Mouse (Mus musculus) olfactory bulb, adult 2 months (tissue): Measurements from ENCODE around the gene Rad51b. TPM values are rescaled to one million over a fixed set of nuclear protein-coding genes. Genes with fewer than 3 reads are reported as not detected.

Source experiments
- H3K27ac ChIP-seq: fragments of 200-500 bp; 2 replicates; pipeline ENCODE4 v1.5.1; 2012; ENCODE audit warnings: low read depth, low read length; ENCODE audit not compliant: insufficient read depth
- H3K4me1 ChIP-seq: fragments of 200-500 bp; 2 replicates; pipeline ENCODE4 v1.6.1; 2012; ENCODE audit warnings: low read length; ENCODE audit not compliant: control insufficient read depth, insufficient read depth
- H3K4me3 ChIP-seq: fragments of 200-500 bp; 2 replicates; pipeline ENCODE4 v1.5.1; 2012; ENCODE audit warnings: mild to moderate bottlenecking, low read depth, low read length, moderate library complexity; ENCODE audit not compliant: insufficient read depth
- CTCF ChIP-seq: fragments of 200-500 bp; IDR thresholded peaks from 2 replicates; pipeline ENCODE4 v1.5.1; 2012; ENCODE audit warnings: low read depth, mild to moderate bottlenecking, low read length, moderate library complexity; ENCODE audit not compliant: insufficient read depth
- POLR2A ChIP-seq: fragments of 200-500 bp; IDR thresholded peaks from 2 replicates; pipeline ENCODE4 v1.6.1; 2012; ENCODE audit warnings: mild to moderate bottlenecking, low read depth, low read length, moderate library complexity; ENCODE audit not compliant: insufficient read depth
- WGBS: fragments of 180-500 bp; shearing (Covaris S2); methylation state at CpG from one replicate; pipeline ENCODE4 v1.1.7; 2018; 5-methylcytosine and 5-hydroxymethylcytosine counted together
- polyA plus RNA-seq: library from polyadenylated mRNA; stranded (reverse); fragments of >200 nt; gene quantifications from 2 replicates; pipeline ENCODE4 v1.2.4, GENCODE M21; 2012; ENCODE audit warnings: low replicate concordance; ENCODE audit not compliant: missing spikeins, insufficient read depth, insufficient read length

Rad51b gene
- polyA plus RNA-seq, 1 experiment, result not detected

DNA sequence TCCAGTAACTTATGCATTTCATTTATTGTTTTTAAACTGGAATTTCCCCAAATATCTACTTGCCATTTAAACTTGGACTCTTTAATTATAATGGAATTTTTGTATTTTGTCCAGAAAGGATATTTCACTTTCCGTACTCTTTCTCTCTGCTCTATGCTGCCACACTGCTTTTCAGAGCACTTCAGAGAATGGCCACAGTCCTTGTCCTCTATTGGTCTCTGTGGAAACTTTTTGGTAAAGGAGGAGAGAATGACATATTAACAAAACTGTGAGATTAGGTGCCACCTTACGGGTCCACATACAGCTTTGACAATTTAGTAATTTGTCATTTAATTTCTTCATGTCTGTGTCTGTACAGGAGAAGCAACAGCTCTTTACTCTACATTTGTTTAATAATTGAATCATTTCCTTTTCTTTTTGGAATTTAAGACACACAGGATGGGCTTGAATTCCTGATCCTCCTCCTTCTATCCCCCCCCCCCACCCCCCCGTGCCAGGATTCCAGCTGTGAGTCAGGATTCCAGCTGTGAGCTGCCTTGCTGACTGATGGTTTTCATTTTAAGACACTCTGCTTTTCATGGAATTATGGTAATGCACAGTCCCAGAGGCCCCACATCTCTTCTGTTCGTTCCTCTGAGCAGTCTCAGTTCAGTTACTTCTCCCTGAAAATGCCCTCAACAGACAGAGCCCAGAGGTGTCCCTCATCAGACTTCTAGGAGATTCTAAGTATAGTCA, 112.2 kb downstream of the Rad51b start:
- Histone ChIP-seq H3K27ac (no peak overlapping the region), H3K4me3 (no peak overlapping the region), H3K4me1 (no peaks in the 10 kb centered on the region)
- WGBS, result 57% methylated on average over 4 of the region's 4 CpGs
- TF ChIP-seq POLR2A (no peak), CTCF (no peak)

DNA sequence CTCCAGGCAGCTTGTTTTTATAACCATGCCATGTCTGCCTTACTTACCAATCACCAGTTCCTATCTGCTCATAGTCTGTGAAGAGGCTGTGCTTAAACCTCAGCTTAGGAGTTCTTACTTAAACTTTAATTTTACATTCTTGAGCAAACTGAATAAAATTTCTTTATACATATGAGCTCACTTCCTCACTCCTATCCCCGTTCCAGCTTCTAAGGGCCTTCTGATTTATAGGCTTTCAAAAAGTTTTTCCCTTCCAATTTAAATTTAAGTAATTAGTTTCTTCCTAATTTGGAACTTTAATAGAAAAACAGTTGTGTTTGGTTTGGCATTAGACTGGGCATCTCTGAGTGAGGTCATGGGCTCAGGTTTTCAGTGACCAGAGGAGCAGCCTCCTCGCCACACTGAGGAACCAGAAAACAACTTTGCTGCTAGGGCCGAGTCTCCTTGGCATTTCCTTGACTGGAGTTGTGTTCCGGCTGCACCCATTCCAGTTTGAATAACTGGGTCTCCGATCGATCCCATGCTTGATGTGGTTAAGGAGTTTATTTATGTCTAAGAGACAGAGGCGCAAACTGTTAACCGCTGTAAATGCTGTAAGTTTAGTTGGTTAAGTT, 115.9 kb downstream of the Rad51b start:
- Histone ChIP-seq H3K4me1 (no peaks in the 10 kb centered on the region), H3K27ac (no peak overlapping the region), H3K4me3 (no peak overlapping the region)
- TF ChIP-seq CTCF (no peak), POLR2A (no peak)
- WGBS, result 86% methylated on average over 8 of the region's 8 CpGs

DNA sequence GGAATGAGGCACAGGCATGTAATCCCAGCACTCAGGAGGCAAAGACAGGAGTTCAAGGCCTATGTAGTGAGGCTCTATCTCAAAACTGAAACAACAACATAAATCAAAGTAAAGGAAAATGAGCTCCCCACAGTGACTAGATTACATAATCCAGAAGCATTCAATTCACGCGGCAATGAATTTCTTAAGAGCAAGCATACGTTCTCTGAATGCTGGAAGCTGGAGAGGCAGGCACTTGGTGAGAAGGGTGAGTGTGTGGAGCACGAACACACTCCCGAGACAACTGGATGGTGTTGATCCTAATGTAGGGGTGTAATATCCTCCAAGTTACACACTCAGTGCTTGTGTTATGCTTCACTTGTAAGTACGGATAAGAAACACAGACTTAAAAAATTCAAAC, 120.3 kb downstream of the Rad51b start:
- 86% methylated on average over 6 of the region's 6 CpGs for WGBS
- no peak overlapping the region for H3K27ac ChIP-seq
- TF ChIP-seq POLR2A, result no peak
- TF ChIP-seq CTCF, result no peak
- no peak overlapping the region for H3K4me3 ChIP-seq
- H3K4me1 ChIP-seq, result no peaks in the 10 kb centered on the region

DNA sequence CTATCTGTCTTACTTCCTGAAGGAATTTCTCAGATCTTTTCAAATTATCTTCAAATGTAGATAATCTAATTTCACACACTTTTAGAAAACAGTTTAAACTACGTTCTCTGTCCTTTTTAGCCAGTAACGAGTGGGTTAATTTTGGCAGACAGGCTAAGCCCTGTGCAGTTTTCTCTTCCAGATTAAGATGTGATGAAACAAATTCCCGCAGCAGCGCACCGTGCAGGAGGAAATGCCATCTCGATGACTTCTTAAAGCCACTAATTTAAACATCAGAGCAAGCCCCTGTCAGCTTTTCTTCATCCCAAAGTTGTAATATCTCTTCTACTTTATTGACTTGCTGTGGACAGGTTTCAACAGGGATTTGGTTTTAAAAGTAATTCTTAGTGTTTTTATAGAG, 123.5 kb downstream of the Rad51b start:
- no peak overlapping the region for H3K27ac ChIP-seq
- H3K4me3 ChIP-seq, result no peak overlapping the region
- WGBS, result 34% methylated on average over 6 of the region's 6 CpGs
- TF ChIP-seq POLR2A, result no peak
- no peak for TF ChIP-seq CTCF
- H3K4me1 ChIP-seq, result no peaks in the 10 kb centered on the region

DNA sequence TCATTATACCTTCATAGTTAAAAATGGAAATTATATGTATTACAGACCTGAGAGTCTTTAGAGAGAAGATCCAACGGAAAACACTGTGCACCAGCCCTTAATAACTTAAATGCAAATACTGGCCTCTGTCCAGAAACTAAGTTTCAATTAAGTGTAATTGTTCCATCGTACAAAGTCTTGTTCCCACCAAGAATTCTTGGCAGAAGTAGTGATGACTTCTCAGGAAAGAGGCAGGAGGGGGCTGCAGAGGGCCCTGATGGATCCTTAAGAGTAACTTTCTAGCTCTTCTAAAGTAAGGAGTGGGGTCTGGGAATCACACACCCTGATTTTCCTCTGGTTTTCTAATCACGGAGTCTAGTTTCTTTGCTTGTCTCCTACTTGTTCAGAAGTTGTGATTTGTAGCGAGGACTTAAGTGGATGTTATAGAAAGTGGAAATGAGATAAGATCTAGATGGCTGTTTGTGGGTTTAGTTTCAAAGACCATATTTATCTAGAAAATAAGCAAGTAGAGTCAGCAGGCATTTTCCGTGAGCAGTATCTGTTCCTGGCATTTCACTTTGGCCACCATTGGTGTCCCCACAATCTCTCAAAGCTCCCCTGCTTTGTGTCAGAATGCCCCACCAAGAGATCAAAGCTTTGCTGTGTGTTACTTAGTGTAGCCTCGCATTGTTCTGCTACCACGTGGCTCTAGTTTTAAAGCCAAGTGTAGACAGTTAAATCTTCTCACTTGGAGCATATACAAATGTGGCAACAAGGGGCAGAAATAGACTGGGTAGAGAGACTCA, 132.6 kb downstream of the Rad51b start:
- no peak for TF ChIP-seq CTCF
- TF ChIP-seq POLR2A, result no peak
- H3K4me3 ChIP-seq, result no peak overlapping the region
- no peak overlapping the region for H3K27ac ChIP-seq
- 55% methylated on average over 7 of the region's 7 CpGs for WGBS
- no peaks in the 10 kb centered on the region for H3K4me1 ChIP-seq

DNA sequence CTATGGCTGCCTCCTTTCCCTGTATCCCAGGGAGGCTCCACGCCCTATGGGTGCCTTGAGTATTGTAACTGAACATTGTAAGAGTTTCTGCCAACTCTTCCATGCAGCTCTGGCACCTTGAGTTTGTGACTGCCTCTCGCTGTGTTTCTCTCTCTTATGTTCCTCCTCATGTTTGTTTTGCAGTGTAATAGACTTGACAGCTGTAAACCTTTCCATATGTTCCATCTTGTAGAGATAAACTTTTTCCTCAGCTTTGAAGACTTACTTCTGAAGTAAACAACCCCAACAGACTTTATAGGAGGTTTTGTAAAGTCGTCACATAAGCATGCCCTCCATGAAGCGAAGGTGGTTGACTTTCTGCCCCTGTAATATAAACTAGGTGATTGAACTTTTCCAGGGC, 134.1 kb downstream of the Rad51b start:
- Histone ChIP-seq H3K4me1 (no peaks in the 10 kb centered on the region), H3K27ac (no peak overlapping the region), H3K4me3 (no peak overlapping the region)
- WGBS, result 96% methylated on average over 4 of the region's 4 CpGs
- TF ChIP-seq POLR2A (no peak), CTCF (no peak)

DNA sequence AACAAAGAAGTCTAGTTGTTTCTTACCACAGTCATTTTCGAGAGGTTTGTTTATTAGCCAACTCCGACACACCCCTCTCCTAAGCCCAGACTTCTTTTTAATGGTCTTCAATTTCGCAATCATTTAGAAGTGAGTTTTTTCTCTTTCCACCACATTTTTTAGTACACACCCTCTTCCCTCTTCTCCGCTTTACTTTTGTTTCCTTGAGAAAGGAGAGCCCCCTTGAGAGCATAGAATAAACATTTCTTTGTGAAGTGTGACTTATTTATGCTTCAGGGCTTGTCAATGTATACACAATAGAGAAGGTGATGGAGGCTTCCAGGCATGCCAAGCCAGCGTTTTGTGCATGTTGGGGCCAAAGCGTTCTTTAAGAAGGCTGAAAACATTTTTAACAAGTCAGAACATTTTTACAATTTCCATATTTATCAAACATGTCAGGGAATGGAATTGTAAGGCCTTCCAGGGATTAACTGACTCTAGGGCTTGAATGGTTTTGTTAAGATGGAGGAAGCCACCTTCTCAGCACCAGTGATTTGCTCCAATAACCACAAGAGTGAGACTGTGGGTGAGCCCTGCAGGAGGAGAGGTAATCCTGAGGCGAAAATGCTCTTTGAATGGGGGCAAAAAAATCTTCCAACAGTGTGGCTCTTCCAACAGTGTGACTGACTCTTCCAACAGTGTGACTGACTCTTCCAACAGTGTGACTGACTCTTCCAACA, 136.8 kb downstream of the Rad51b start:
- TF ChIP-seq POLR2A, result no peak
- TF ChIP-seq CTCF, result no peak
- Histone ChIP-seq H3K27ac (no peak overlapping the region), H3K4me3 (no peak overlapping the region), H3K4me1 (no peaks in the 10 kb centered on the region)
- 59% methylated on average over 7 of the region's 7 CpGs for WGBS

DNA sequence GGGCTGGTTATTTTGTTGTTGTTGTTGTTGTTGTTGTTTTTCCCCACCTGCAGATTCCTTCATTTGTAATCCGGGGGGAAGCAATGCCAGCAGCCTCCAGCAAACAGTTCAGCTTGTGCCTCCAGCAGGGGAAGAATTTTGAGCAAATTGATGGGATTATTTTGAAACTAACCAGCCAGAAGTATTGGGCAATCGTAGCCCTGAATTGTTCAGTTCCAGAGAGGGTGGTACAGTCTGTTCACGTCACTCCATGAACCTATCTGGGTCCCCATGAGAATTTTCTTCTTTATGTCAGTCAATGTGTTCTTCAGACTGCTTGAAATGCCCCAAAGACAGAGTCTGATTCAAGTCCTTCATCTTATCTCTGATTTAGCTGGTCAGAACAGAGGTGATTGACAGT, 138.4 kb downstream of the Rad51b start:
- no peak for TF ChIP-seq CTCF
- TF ChIP-seq POLR2A, result no peak
- 82% methylated on average over 3 of the region's 3 CpGs for WGBS
- Histone ChIP-seq H3K27ac (no peak overlapping the region), H3K4me1 (no peaks in the 10 kb centered on the region), H3K4me3 (no peak overlapping the region)
